Mouse (Mus musculus): ENCODE results near the gene Agpat3. TPM values are rescaled to one million over a fixed set of nuclear protein-coding genes. Genes with fewer than 3 reads are reported as not detected.
A peak's percentile ranks its signal among the peaks of the same experiment; 100 is the strongest.

The Agpat3 gene
- polyA plus RNA-seq, 1 experiment from 2014 or later, result 69.9 TPM

DNA sequence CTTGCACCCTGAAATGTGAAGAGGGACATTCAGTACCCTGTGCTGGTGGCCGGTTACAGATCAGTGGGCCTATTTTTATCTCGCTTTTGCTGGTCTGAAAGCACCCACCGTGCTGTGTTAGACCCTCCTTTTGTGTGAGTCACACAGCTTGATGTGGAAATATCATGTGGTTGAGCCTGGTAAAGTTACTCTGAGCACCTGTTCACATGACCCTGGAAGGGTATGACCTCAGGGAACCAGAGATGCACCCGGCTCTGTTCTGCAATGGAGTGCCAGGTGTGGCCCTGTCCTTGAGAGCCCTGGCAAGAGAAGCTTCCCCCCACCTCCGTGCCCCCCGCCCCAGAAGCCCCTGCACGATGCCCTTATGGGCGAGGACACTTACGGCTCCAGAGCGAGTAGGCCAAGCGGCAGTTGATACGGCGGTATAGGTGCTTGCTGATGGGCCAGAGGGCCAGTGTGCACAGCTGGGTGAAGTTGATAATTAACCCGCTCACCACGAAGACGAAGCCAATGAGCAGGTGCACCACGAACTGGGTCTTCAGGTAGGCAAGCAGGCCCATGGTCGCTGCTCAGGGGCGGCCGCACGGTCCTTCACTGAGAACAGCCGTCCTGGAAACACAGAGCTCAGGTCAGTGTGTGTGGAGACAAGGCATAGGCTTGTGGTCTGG is 64.7 kb downstream of the Agpat3 start:
- TF ChIP-seq EP300 (optimal IDR thresholded peaks at IDR 0.05) (no peak), CTCF (IDR thresholded peaks at IDR 0.05; ENCODE audit: low read depth) (no peak)
- H3K36me3 ChIP-seq (ENCODE audit: control insufficient read depth, insufficient read depth, low read length), result peaks cover 16% of the 10 kb centered on the region
- H3K27me3 ChIP-seq (ENCODE audit: control insufficient read depth, insufficient read depth, low read length), result no peaks in the 10 kb centered on the region
- H3K9me3 ChIP-seq (ENCODE audit: control insufficient read depth, low read length), result no peaks in the 10 kb centered on the region
- no peak overlapping the region for H3K27ac ChIP-seq (replicated peaks)
- no peak overlapping the region for H3K9ac ChIP-seq (ENCODE audit: low read length)
- DNase-seq (ENCODE audit: low spot score), result peak; percentile 54
- H3K4me1 ChIP-seq (replicated peaks; ENCODE audit: control insufficient read depth, insufficient read depth), result no peaks in the 10 kb centered on the region
- no peak overlapping the region for H3K4me2 ChIP-seq (replicated peaks; ENCODE audit: low read depth)
- WGBS, result 70% methylated on average over 22 of the region's 22 CpGs
- ATAC-seq (ENCODE audit: low FRiP score, low TSS enrichment), result peak; percentile 65
- H3K4me3 ChIP-seq (ENCODE audit: low read depth, low read length), result no peak overlapping the region

GRCm38 (mm10) chr10:78285959-78286358 is 66.3 kb downstream of the Agpat3 start:
- Histone ChIP-seq H3K4me1 (replicated peaks; ENCODE audit: control insufficient read depth, insufficient read depth) (no peaks in the 10 kb centered on the region), H3K27me3 (ENCODE audit: control insufficient read depth, insufficient read depth, low read length) (no peaks in the 10 kb centered on the region), H3K9me3 (ENCODE audit: control insufficient read depth, low read length) (no peaks in the 10 kb centered on the region), H3K27ac (replicated peaks) (no peak overlapping the region), H3K4me2 (replicated peaks; ENCODE audit: low read depth) (no peak overlapping the region), H3K9ac (ENCODE audit: low read length) (no peak overlapping the region), H3K4me3 (ENCODE audit: low read depth, low read length) (no peak overlapping the region), H3K36me3 (ENCODE audit: control insufficient read depth, insufficient read depth, low read length) (peaks cover 19% of the 10 kb centered on the region)
- WGBS, result 93% methylated on average over 4 of the region's 4 CpGs
- no peak for TF ChIP-seq EP300 (optimal IDR thresholded peaks at IDR 0.05)
- TF ChIP-seq CTCF (IDR thresholded peaks at IDR 0.05; ENCODE audit: low read depth), result no peak
- ATAC-seq (ENCODE audit: low FRiP score, low TSS enrichment) (no peak), DNase-seq (ENCODE audit: low spot score) (no peak)

DNA sequence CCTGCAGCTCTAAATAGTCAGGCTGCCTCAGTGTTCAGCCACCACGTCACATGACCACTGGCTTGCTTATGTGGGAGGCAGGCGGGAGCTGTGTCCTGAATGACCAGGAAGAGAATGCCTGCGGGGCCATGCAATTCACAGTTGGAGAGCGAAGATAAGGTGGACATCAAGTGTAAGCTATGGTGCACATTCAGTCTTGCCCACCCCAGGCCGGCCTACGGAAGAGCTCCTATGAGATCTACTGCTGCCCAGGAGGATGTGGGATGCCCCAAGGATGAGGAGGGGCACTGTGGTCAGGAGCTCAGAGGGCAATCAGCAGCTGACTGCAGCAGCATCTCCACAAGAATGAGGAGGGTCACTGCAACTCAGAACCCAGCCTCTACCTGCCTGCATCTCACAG is 66.9 kb downstream of the Agpat3 start:
- DNase-seq (ENCODE audit: low spot score), result no peak
- 83% methylated on average over 6 of the region's 6 CpGs for WGBS
- peaks cover 19% of the 10 kb centered on the region for H3K36me3 ChIP-seq (ENCODE audit: control insufficient read depth, insufficient read depth, low read length)

DNA sequence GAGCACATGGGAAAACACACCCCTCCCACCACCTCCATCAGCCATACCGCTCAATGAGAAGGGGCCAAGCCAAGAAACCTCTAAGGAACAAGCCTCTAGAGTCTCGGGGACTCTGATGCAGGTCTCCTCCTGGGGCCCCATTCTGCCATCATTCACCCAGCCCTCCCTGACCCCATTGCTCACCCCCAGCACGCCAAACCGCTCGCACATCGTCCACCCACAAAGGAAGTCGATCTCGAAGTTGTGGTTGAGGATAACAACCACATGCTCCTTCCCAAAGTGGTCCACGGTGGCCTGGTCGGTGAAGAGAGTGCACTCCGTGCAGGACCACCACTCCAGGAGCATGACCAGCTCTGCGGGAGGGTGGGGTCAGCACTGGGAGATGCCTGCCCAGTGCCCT is 67.5 kb downstream of the Agpat3 start:
- 86% methylated on average over 12 of the region's 12 CpGs for WGBS
- Histone ChIP-seq H3K27me3 (ENCODE audit: control insufficient read depth, insufficient read depth, low read length) (no peaks in the 10 kb centered on the region), H3K4me1 (replicated peaks; ENCODE audit: control insufficient read depth, insufficient read depth) (no peaks in the 10 kb centered on the region), H3K36me3 (ENCODE audit: control insufficient read depth, insufficient read depth, low read length) (peaks cover 22% of the 10 kb centered on the region), H3K4me3 (ENCODE audit: low read depth, low read length) (no peak overlapping the region), H3K9me3 (ENCODE audit: control insufficient read depth, low read length) (no peaks in the 10 kb centered on the region), H3K27ac (replicated peaks) (no peak overlapping the region), H3K9ac (ENCODE audit: low read length) (no peak overlapping the region), H3K4me2 (replicated peaks; ENCODE audit: low read depth) (no peak overlapping the region)
- no peak for DNase-seq (ENCODE audit: low spot score)
- no peak for TF ChIP-seq EP300 (optimal IDR thresholded peaks at IDR 0.05)
- no peak for ATAC-seq (ENCODE audit: low FRiP score, low TSS enrichment)

More for the DNA sequence above, 66.9 kb downstream of the Agpat3 start:
- no peak for ATAC-seq (ENCODE audit: low FRiP score, low TSS enrichment)
- Histone ChIP-seq H3K27me3 (ENCODE audit: control insufficient read depth, insufficient read depth, low read length) (no peaks in the 10 kb centered on the region), H3K4me3 (ENCODE audit: low read depth, low read length) (no peak overlapping the region), H3K9me3 (ENCODE audit: control insufficient read depth, low read length) (no peaks in the 10 kb centered on the region), H3K4me2 (replicated peaks; ENCODE audit: low read depth) (no peak overlapping the region), H3K9ac (ENCODE audit: low read length) (no peak overlapping the region), H3K27ac (replicated peaks) (no peak overlapping the region), H3K4me1 (replicated peaks; ENCODE audit: control insufficient read depth, insufficient read depth) (no peaks in the 10 kb centered on the region)
- TF ChIP-seq EP300 (optimal IDR thresholded peaks at IDR 0.05), result no peak
- no peak for TF ChIP-seq CTCF (IDR thresholded peaks at IDR 0.05; ENCODE audit: low read depth)

GRCm38 (mm10) chr10:78282411-78282810 is 69.9 kb downstream of the Agpat3 start:
- H3K4me1 ChIP-seq (replicated peaks; ENCODE audit: control insufficient read depth, insufficient read depth), result no peaks in the 10 kb centered on the region
- ATAC-seq (ENCODE audit: low FRiP score, low TSS enrichment), result no peak
- H3K27ac ChIP-seq (replicated peaks), result no peak overlapping the region
- H3K36me3 ChIP-seq (ENCODE audit: control insufficient read depth, insufficient read depth, low read length), result peaks cover 26% of the 10 kb centered on the region
- no peaks in the 10 kb centered on the region for H3K27me3 ChIP-seq (ENCODE audit: control insufficient read depth, insufficient read depth, low read length)
- 92% methylated on average over 4 of the region's 4 CpGs for WGBS
- no peak overlapping the region for H3K4me3 ChIP-seq (ENCODE audit: low read depth, low read length)
- H3K4me2 ChIP-seq (replicated peaks; ENCODE audit: low read depth), result no peak overlapping the region
- no peak overlapping the region for H3K9ac ChIP-seq (ENCODE audit: low read length)
- H3K9me3 ChIP-seq (ENCODE audit: control insufficient read depth, low read length), result no peaks in the 10 kb centered on the region
- TF ChIP-seq CTCF (IDR thresholded peaks at IDR 0.05; ENCODE audit: low read depth), result no peak
- no peak for TF ChIP-seq EP300 (optimal IDR thresholded peaks at IDR 0.05)
- DNase-seq (ENCODE audit: low spot score), result no peak

DNA sequence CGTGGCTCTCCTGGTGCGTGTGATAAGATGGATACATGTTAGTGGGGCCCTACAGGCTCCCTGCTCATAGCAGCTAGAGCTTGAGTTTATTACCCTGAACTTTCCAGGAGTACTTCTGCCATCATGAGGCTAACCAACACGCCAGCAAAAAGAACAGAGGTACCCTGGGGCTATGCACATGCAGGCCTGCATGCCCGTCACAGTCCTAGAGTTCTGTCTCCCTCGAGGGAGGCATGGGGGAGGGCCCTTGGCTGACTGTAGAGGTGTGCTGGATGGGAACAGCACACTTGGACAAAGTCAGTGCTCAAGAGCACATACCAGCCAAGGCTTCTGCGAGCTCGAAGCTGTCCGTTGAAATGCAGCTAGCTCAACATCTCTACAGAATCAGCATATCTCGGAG is 71.8 kb downstream of the Agpat3 start:
- DNase-seq (ENCODE audit: low spot score) (no peak), ATAC-seq (ENCODE audit: low FRiP score, low TSS enrichment) (no peak)
- H3K4me1 ChIP-seq (replicated peaks; ENCODE audit: control insufficient read depth, insufficient read depth), result no peaks in the 10 kb centered on the region
- no peak overlapping the region for H3K4me2 ChIP-seq (replicated peaks; ENCODE audit: low read depth)
- no peaks in the 10 kb centered on the region for H3K27me3 ChIP-seq (ENCODE audit: control insufficient read depth, insufficient read depth, low read length)
- H3K27ac ChIP-seq (replicated peaks), result no peak overlapping the region
- H3K36me3 ChIP-seq (ENCODE audit: control insufficient read depth, insufficient read depth, low read length), result peaks cover 19% of the 10 kb centered on the region
- H3K9me3 ChIP-seq (ENCODE audit: control insufficient read depth, low read length), result no peaks in the 10 kb centered on the region
- H3K9ac ChIP-seq (ENCODE audit: low read length), result no peak overlapping the region
- H3K4me3 ChIP-seq (ENCODE audit: low read depth, low read length), result no peak overlapping the region
- TF ChIP-seq EP300 (optimal IDR thresholded peaks at IDR 0.05), result no peak
- TF ChIP-seq CTCF (IDR thresholded peaks at IDR 0.05; ENCODE audit: low read depth), result no peak
- WGBS, result 89% methylated on average over 9 of the region's 9 CpGs
